Mouse (Mus musculus) kidney, adult 2 months (tissue): ENCODE data around the gene Arhgap9.

Experiments
- CTCF ChIP-seq: fragments of 200-500 bp; conservative IDR thresholded peaks from 2 replicates; pipeline ENCODE4 v1.5.1; 2011; ENCODE audit warnings: low read depth, mild to moderate bottlenecking, control low read depth, low read length, moderate library complexity, mixed read lengths; ENCODE audit not compliant: insufficient read depth, insufficient read length
- POLR2A ChIP-seq: fragments of 200-500 bp; IDR thresholded peaks from one replicate; pipeline ENCODE4 v1.6.1; 2011; ENCODE audit warnings: low read depth, low read length, control low read depth

DNA sequence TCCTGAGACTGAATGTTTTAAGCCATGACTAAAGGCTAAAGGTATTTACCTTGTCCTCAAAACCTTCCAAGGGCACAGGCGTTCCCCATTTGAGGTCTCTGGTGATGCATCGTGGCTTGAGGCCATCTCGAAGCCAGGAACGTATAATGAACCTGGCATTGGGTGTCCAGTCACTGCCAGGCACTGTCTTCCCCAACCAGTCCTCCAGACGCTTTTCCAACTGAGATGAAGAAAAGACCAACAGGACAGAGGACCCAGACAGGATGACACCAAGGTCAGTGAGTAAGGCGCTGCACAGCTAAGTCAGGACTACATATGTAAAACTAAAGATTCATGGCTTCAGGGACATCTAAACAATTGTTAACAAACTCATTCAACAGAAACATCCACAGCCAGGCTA is 21.4 kb upstream of the Arhgap9 start:
- TF ChIP-seq CTCF (no peak), POLR2A (no peak)
